25 mouse cellular contexts compared by ENCODE assay signal in the genomic region with DNA sequence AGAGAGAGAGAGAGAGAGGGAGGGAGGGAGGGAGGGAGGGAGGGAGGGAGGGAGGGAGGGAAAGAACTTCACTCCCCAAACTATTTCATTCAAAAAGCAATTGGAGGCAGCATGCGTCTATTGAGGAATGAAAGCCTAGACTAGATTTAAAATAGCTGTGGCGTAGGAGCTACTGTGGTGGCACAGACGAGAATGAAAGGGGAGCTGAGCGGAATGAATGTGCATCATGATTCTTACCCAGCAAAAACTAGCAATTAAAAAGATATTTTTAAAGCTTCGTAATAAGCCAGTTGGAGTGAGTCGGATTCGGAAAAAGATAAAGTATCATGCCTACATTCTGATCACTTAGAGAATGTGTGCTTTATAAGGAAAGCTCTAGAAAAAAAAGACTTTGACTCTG. TPM values are rescaled to one million over a fixed set of nuclear protein-coding genes. Genes with fewer than 3 reads are reported as not detected.
DNase-seq lines count a peak whose midpoint lies in the region; ATAC-seq lines count a peak whose summit lies in the region.
"Had no signal": no experiment of that assay in that cellular context is flagged by ENCODE, and none has a peak within 500 bp of the region (broad histone marks: within the 10 kb centered on the region; RNA-seq: fewer than 3 reads in every experiment).

No protein-coding gene starts in this region.

- intact Hi-C loops in left cerebral cortex, postnatal 14 days (cut with DNase I) = loop anchor here (5.0 kb wide), 1 partner anchor 112 kb away; a partner anchor contains a TSS

- DNase-seq in frontal cortex, postnatal 14 days (ENCODE audit: low spot score in 2 of 2) = no peak
- DNase-seq in layer of hippocampus, adult 9-11 months = peak; percentile 35
- DNase-seq in layer of hippocampus, adult 9-10 months (ENCODE audit: low spot score) = no peak
- peak; percentile 89 for DNase-seq in brain, adult 2 months (ENCODE audit: low read depth, low spot score)
- DNase-seq in left cerebral cortex, postnatal 14 days (ENCODE audit: low spot score in 2 of 2) = peak; percentile 59 to 66
- DNase-seq in ovary, adult 18-20 months (ENCODE audit: low spot score) = no peak
- DNase-seq in heart, postnatal 4 days = no peak
- DNase-seq: adrenal gland, adult 8-10 months; cerebellum, adult 8-10 months; cerebellum, postnatal 25 days; gastrocnemius, postnatal 14 days; heart, postnatal 14 days; kidney, adult 18-20 months; kidney, postnatal 25 days; lung, postnatal 36 days had no signal

- peak; percentile 90 for ATAC-seq in frontal cortex, adult (ENCODE audit: low TSS enrichment)
- ATAC-seq: forebrain, embryonic 13.5 days; hindbrain, embryonic 16.5 days; midbrain, embryonic 16.5 days had no signal

RNA-seq across cellular contexts. Expression of a gene that starts 7.3 kb away (rescaled TPM):
- 1 to 10 TPM; 1.5 to 3.2 TPM for total RNA-seq in left cerebral cortex, postnatal 14 days (2021)
- total RNA-seq in heart, postnatal 4 days (2021) = not detected
- total RNA-seq: adrenal gland, postnatal 4 days; G1E; gastrocnemius, postnatal 14 days; granulocyte monocyte progenitor cell, adult 5-6 weeks; heart, postnatal 14 days; liver, adult 2 months; megakaryocyte, adult 5-6 weeks; neutrophil, adult 5-6 weeks had no signal

RNA-seq across cellular contexts. Expression of a gene that starts 41.9 kb away (rescaled TPM):
- total RNA-seq in left cerebral cortex, postnatal 14 days (2021) = 10 to 100 TPM; 41.3 to 44.4 TPM
- total RNA-seq in heart, postnatal 4 days (2021) = 10 to 100 TPM; 24.7 to 25.2 TPM

Comparison
In these comparisons a context has a peak if more than half of its experiments do, and no peak if none do; other contexts are left out.
1. DNase-seq: peak in layer of hippocampus, adult 9-11 months (single experiment), brain, adult 2 months (single experiment) and left cerebral cortex, postnatal 14 days (2 of 2); none in frontal cortex, postnatal 14 days (0 of 2), layer of hippocampus, adult 9-10 months (single experiment), ovary, adult 18-20 months (single experiment) and heart, postnatal 4 days (single experiment).